Mouse (Mus musculus): ENCODE measurements around the gene Pnkp.
A peak's percentile ranks its signal among the peaks of the same experiment; 100 is the strongest.

The Pnkp gene

GRCm38 (mm10) chr7:44853596-44854355, 3.2 kb upstream of the Pnkp start:
- peak; percentile 96 for DNase-seq

GRCm38 (mm10) chr7:44854356-44855031, 2.4 kb upstream of the Pnkp start:
- DNase-seq: peak; percentile 99

- DNase-seq: no peak
Observed at GRCm38 (mm10) chr7:44855036-44855435, 1.9 kb upstream of the Pnkp start.

- no peak for DNase-seq
Observed at GRCm38 (mm10) chr7:44856265-44856916, 548 bp upstream of the Pnkp start.

GRCm38 (mm10) chr7:44857905-44858304, 966 bp downstream of the Pnkp start:
- peak; percentile 96 for DNase-seq

GRCm38 (mm10) chr7:44859896-44860295, 3.0 kb downstream of the Pnkp start:
- no peak for DNase-seq

- DNase-seq: peak; percentile 96
Observed at GRCm38 (mm10) chr7:44860576-44861428, 3.9 kb downstream of the Pnkp start.

- no peak for DNase-seq
Observed at GRCm38 (mm10) chr7:44861429-44861816, 4.5 kb downstream of the Pnkp start.

- no peak for DNase-seq
Observed at GRCm38 (mm10) chr7:44862434-44862833, 5.5 kb downstream of the Pnkp start.

GRCm38 (mm10) chr7:44863210-44863609, 6.3 kb downstream of the Pnkp start:
- no peak for DNase-seq

- peak; percentile 94 for DNase-seq
Observed at GRCm38 (mm10) chr7:44863982-44864494, 7.1 kb downstream of the Pnkp start.

GRCm38 (mm10) chr7:44864595-44865542, 7.9 kb downstream of the Pnkp start:
- DNase-seq: peak; percentile 95

GRCm38 (mm10) chr7:44866276-44867009, 9.5 kb downstream of the Pnkp start:
- DNase-seq: peak; percentile 99

- peak; percentile 95 for DNase-seq
Observed at GRCm38 (mm10) chr7:44867010-44867702, 10.2 kb downstream of the Pnkp start.

- no peak for DNase-seq
Observed at GRCm38 (mm10) chr7:44867802-44868201, 10.9 kb downstream of the Pnkp start.

GRCm38 (mm10) chr7:44868465-44868864, 11.5 kb downstream of the Pnkp start:
- peak; percentile 94 for DNase-seq

- DNase-seq: peak; percentile 99
Observed at GRCm38 (mm10) chr7:44868919-44869696, 12.2 kb downstream of the Pnkp start.

- peak; percentile 100 for DNase-seq
Observed at GRCm38 (mm10) chr7:44869697-44870528, 13.0 kb downstream of the Pnkp start, which contains the start of gene Ptov1. Gene Ptov1 (minus strand): TSS chr7:44869788.

Data from heart, adult 11 months (tissue).